Mouse (Mus musculus) E14TG2a.4 (cell line): ENCODE results near the gene Gnaz.

Source experiments
- CTCF ChIP-seq: conservative IDR thresholded peaks from 2 replicates; pipeline ENCODE4 v1.5.1; 2014; ENCODE audit warnings: low read length
- NANOG ChIP-seq: IDR thresholded peaks from 2 replicates; pipeline ENCODE4 v1.6.1; 2014; ENCODE audit warnings: borderline replicate concordance, low read length, mixed read lengths
- POU5F1 ChIP-seq: IDR thresholded peaks from 2 replicates; pipeline ENCODE4 v1.6.1; 2014; ENCODE audit warnings: low read length, borderline replicate concordance

DNA sequence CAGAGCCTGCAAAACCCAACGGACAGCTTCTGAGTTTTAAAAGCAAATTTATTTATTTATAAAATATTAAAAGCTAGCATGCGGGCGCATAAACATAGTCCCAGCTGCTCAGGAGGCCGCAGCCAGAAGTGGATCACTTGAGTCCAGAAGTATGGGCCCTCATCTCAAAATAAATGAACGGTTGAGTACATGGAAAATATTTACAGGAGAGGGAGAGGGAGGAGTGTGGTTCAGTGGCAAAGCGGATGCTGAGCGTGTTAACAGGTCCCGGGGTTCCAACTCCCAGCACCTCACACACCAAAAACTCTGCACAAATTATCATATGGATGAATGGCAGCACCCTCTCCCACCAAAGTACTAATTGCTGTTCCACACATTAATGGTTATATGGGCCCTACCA is 91.4 kb downstream of the Gnaz start:
- no peak for TF ChIP-seq CTCF
- no peak for TF ChIP-seq NANOG
- no peak for TF ChIP-seq POU5F1
